Mouse (Mus musculus) gastrocnemius, postnatal 36 days (tissue): ENCODE results near the gene Inpp5a. TPM values are rescaled to one million over a fixed set of nuclear protein-coding genes. Genes with fewer than 3 reads are reported as not detected.

Experiments
- DNase-seq, 2 experiments: peaks; one replicate each; pipeline ENCODE4 v3.0.0; 2022
- intact Hi-C: fragments of 180-260 bp; cut with DNase I; formaldehyde crosslinking; loops from one replicate; pipeline ENCODE4 v1.15.1; 2025
- total RNA-seq, 2 experiments: library from RNA; stranded (reverse); gene quantifications; 2 replicates each; pipeline ENCODE4 v1.2.3; 2021

The Inpp5a gene
- total RNA-seq, 2 experiments from 2014 or later = 61.3 to 72.5 TPM

DNA sequence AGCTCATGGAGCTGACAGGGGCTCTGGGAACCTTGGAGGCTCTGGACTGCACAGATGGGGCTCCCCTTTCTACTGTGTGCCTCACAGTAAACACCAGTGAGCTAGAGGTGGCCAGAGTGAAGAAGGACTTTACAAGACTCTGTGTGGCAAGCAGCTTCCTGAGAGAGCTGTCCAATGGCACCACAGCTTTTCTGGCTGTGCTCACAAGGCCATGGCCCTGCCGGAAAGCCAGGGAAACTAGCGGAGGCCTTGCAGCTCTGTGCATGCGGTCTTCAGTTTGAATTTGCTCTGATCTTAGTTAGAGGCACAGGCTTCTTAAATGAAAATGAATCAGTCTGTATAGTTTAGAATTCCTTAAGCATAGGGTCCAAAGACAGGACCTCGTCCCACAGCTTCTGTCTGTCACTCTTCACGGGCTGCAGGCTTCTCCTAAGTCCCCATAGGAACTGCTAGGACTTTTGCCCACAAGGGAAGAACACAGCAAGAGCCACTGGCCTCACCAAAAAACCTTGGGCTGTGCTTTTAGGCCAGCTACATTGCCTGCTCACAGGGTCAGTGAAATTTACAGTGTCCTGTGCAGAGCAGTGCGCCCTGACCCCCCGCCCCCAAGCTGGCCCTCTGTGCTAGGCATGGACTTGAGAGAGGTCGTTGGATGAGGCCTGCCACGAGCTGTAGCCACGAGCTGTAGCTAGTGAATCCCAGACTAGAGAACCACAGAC, 78.4 kb downstream of the Inpp5a start:
- DNase-seq = no peak
- intact Hi-C loops = loop anchor here (10.0 kb wide), 1 partner anchor 53 kb away; no protein-coding TSS in a partner anchor

DNA sequence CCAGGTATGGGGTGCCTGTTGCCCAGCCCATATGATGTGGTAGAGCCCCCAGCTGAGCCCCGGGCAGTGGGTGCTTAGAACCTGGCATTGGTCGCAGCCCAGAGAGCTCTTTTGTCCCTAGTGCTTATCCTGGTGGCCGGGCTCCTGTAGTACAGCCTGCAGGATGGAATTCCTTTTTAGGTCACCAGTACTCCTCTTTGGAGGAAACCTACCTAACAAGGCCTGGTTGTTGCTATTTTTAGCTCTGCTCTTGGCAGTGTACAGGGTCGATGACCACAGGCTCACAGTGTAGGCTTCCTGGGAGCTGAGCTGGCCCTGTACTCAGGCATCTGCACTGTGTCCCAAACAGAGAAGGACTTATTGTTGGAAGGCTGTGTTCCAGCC, 79.0 kb downstream of the Inpp5a start:
- DNase-seq = peak in 1 of 2 experiments; percentile 12
- intact Hi-C loops = loop anchor here (10.0 kb wide), 1 partner anchor 53 kb away; no protein-coding TSS in a partner anchor

DNA sequence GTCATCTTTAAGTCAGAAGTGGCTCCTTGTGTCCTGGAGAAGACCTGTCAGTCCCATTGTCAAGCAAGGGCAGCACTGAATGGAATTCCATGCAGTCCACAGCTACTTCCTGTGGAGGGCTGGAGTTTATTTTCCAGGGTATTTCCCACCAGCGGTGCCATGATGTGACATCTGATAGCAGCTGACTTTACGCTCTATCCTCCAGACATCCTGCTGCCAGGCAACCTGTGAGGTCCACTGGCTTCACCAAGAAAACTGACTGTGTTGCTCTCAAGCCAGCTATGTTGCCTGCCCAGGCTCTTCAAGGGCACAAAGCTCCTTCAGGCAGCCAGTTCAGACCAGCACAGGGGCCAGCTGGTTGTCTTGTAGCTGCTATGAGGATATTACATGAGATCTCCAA, 79.5 kb downstream of the Inpp5a start:
- DNase-seq = no peak
- intact Hi-C loops = loop anchor here (10.0 kb wide), 1 partner anchor 54 kb away; no protein-coding TSS in a partner anchor

DNA sequence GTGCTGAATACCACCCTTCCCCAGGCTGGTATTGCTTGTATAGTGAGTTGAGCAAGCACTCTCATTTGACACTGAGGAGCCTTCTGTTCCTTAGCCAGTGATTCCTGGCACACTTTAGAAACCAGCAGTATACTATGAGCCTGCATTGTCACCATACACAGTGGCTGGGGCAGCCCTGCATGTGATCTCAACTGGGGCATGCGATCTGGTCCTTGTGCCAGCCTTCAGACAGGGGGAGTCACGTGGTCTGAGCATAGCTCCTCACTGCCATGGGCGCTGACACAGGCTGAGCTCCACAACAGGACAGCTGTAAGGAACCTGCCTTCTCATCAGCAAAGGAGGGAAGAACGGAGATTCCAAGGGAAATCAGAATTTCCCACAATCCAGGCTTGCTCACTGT, 80.5 kb downstream of the Inpp5a start:
- DNase-seq = no peak
- intact Hi-C loops = loop anchor here (10.0 kb wide), 1 partner anchor 55 kb away; no protein-coding TSS in a partner anchor

DNA sequence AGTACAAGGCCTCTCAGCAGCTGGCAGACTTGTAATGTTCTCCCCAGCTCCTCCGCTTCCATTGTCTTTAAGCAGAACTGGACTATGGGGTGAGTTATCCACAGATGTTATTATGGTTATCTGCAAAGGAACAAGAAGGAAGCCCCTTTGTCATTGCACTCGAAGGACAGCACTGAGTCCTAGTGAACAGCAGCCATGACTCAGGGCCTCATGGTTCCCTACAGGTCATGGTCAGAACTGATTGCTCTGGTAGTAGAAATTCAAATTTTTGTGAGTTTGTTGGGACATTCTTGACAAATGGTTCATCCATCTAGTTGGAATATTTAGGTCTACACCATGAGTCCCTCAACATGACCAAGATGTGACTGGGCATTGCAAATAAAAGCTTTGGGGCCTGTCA, 81.6 kb downstream of the Inpp5a start:
- intact Hi-C loops = loop anchor here (5.0 kb wide), 1 partner anchor 78 kb away; no protein-coding TSS in a partner anchor
- DNase-seq = no peak

DNA sequence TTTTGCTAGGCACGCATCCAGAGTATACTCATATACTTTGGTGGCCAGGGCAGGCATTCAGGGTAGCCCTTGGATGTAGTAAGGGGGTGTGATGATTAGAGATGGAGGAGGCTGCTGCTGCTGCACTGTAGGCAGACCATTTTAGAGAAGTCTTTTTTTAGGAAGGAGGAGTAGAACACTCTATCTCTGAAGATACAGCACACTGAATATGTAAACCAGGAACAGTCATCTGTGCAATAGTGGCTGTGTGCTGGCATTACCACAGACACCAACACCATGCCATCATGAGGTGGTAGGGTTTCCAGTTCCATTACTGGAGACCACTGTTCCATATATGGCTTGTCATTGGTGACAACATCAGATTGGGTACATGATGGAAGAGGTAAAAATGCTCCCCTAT, 83.1 kb downstream of the Inpp5a start:
- intact Hi-C loops = loop anchor here (2.0 to 5.0 kb wide), 2 partner anchors 80 to 239 kb away; no protein-coding TSS in a partner anchor
- DNase-seq = no peak

DNA sequence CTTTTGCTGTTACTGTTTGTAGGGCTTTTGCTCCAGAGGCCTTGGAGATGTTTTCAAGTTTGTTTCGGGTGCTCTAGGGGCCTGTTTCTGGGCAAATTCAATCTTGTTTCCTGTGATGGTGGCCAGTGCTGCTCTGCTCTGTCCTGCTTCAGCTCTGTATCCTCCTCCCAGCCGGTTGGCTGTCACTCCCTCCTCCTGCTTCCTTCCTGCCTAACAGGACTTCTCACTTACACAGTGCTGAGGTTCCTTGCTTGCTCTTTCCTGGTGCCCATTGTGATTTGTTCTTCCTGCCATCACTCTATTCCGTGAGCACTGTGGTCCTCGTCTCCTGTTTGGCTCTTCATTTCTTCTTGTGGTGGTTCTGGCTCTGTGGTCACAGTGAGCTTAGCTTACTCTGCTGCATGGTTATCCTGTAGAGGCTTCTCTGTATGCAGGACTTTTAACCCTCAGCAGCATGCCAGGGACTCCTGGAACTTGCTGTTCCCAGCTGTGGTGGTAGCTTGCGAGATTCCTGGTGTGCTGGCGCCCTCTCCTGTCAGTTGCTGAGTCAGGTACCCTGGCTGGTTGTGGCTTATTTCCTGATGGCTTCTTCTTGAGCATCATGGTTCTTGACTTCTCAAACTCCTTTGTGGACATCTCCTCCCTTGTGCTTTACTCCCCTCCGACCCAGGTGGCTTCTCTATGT, 84.1 kb downstream of the Inpp5a start:
- DNase-seq = peak; percentile 80 to 82
- intact Hi-C loops = loop anchor here (1.0 to 5.0 kb wide), 3 partner anchors 81 to 240 kb away; no protein-coding TSS in a partner anchor

DNA sequence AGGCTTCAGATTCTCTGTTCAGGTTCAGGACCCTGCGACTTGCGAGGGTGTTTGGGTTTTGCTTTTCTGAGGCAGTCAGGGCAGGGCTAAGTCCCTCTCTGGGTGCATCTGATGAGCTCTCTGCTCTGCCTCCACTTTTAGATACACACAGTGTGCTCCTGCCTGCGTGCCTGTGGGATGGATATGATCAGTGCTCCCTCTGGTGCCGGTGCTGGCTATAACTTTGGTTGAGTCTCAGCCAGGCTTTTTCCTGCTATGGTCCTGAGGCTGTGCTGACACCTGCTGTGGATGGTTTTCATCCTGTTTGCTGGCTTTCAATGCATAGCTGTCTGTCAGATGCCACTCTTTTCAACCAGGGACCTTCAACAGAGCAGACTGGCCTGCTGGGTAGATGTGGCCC, 87.0 kb downstream of the Inpp5a start:
- intact Hi-C loops = loop anchor here (5.0 kb wide), 1 partner anchor 39 kb away; no protein-coding TSS in a partner anchor
- DNase-seq = no peak

DNA sequence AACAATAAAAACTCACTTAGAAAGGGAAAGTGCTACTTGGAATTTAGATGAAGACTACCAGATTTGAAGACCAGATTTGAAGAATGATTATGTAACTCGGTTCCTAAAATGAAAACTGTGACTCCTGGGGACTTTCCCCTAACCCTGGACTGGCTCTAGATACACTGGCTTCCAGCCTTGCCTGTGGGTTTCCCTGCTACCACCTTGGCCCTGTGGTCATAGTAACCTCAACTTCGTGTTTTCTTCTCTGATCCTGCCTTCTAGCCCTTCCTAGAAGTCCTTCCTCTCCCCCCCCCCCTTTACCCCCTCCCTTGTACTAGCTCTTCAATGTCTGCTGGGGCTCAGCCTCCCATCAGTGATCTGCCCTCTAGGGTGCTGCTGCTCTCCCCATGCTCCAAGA, 87.8 kb downstream of the Inpp5a start:
- DNase-seq = no peak
- intact Hi-C loops = loop anchor here (5.0 kb wide), 1 partner anchor 39 kb away; no protein-coding TSS in a partner anchor

DNA sequence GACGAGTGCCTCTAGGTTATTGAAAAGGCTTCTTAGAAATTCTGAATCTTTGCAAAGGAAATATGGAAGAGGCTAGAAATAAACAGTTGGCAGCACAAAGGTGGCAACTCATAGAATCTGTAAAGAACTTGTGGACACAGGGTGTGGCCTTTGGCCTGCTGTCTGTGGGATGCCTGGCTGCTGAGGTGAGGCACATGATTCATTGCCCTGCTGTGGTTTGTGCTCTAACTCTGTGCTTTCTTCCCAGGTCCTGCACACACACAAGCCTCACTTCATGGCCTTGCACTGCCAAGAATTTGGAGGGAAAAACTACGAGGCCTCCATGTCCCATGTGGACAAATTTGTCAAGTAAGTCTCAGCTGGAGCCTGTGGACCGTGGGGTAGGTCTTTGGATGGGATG, 88.8 kb downstream of the Inpp5a start:
- intact Hi-C loops = loop anchor here (5.0 kb wide), 1 partner anchor 40 kb away; no protein-coding TSS in a partner anchor
- DNase-seq = no peak

DNA sequence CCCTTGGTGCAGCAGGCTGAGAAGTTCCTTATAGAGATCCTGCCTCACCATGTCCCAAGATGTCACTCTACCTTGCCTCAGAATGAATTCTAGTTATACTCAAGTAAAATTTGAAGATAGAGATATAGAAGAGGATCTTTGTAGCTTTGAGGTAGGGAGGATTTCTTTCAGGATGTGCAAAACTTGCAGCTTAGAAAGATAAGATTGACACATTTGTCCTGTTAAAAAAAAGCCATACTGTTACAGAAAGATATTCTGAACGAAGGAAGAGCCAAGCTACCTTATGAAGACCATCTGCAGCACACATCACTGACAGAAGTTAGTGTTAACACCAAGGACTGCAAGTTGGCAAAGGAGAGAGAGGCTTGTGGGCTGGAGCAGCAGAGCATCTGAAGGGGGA, 90.2 kb downstream of the Inpp5a start:
- intact Hi-C loops = loop anchor here (5.0 kb wide), 1 partner anchor 42 kb away; no protein-coding TSS in a partner anchor
- DNase-seq = no peak

DNA sequence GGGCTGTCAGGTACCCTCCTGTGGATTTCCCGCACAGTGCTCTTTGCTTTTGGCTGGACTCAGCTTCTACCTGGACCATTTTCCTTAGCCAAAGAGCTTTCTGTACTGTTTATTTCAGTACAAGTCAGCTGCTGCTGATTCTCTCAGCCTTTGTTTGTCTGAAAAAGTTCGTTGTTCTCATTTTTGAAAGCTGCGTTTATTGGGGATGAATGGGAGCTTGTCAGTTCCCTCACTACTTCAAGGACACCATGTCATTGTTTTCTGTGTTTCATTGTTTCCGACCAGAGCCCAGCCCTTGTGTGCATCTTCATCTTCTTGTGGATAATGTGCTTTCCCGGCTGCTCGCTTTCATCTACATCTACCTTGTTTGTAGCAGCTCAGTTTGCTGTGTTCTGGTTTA, 90.7 kb downstream of the Inpp5a start:
- DNase-seq = no peak
- intact Hi-C loops = loop anchor here (5.0 kb wide), 2 partner anchors 42 to 208 kb away; no protein-coding TSS in a partner anchor

DNA sequence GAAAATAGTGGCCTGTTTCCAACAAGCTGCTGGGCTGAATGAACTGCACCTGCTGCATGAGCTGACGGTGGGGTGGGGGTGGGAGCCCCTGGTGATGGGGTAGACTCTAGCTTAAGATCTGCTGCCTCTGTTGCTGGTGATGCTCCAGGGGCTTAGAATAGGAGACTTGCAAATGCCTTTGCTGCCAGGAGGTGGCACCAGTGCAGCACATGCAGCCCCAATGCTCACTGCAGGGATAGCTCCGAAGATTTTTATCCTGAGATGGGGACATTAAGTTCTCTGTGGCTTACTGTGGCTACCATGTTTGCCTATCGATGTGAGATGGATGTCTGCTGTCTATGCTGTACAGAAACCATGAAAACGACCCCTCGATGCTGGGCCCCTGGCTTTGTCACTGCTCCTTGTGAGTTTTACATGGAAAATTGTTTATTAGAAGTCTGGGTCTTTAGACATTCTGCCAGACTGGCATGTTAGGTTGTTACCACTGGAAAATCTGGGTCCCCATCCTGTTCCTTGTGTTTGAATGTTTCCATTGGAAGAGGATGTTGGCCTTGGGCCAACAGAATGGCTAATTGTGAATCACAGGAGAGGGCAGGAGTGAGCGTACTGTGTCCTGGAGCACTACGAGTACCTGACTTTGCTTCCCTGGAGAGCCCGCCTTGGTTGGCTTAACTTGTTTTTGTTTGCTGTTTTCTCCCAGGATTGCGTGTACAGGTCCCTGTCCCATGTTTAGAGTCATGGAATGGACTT, 95.5 kb downstream of the Inpp5a start:
- intact Hi-C loops = loop anchor here (5.0 kb wide), 1 partner anchor 203 kb away; no protein-coding TSS in a partner anchor
- DNase-seq = peak; percentile 23 to 33

DNA sequence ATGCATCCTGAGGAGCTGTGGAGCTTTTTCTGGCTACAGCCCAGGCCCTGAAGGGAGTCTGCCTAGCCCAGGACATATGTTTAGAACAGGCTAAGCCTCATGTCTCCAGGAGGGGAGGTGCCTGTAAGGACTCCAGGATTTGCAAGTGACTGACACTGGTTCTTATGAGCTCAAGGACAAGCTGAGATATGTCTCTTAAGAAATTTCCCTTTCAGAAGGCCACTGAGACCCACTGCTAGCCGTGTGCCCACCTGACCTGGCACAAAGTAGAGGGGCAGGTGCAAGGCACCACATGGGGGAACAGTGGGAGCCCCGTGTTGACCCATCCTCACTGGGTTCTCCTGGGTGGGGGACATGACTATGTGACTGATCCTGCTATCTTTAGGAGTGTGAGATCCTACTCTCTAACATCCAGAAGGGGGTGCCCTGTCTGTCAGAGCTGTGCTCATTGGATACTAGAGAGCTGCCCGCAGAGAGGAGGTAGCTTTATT, 100.9 kb downstream of the Inpp5a start:
- intact Hi-C loops = no loop called here
- no peak for DNase-seq

DNA sequence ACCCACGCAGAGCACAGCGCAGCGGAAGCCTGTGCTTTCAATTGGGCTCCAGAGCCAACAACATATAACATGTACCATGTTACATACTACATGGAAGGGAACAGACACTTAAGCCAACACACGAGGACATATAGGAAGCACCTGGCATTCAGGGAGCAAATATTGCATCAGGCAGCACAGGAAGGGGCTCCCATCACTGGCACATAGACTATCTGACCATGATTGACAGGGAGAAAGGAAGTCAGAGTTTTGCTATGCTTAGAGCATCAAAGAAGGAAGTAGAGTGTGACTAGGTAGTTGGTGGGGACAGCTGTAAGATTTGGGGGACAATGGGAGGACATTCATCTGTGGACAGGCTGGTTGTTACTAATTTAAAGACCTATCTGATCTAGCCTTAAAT, 103.4 kb downstream of the Inpp5a start:
- intact Hi-C loops = no loop called here

DNA sequence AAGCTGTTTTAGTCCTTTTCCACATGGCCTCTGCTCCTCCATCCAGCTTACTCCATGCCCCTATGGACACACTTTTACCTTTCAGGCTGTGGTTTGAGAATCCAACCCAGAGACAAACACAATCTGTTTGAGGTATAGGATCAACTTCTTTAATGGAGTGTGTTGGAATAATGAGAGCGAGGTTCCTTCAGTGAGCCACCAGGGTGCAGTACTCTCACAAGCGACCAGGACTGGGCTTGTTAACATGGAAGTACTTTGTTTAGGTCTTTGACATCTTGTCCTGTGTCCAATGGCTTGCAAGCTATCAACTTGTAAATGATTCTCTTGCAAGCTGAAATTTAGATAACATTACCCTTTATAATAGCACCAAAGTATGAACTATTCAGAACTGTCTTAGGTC, 104.0 kb downstream of the Inpp5a start:
- DNase-seq = no peak
- intact Hi-C loops = no loop called here

More for the DNA sequence above, 103.4 kb downstream of the Inpp5a start:
- DNase-seq = no peak

DNA sequence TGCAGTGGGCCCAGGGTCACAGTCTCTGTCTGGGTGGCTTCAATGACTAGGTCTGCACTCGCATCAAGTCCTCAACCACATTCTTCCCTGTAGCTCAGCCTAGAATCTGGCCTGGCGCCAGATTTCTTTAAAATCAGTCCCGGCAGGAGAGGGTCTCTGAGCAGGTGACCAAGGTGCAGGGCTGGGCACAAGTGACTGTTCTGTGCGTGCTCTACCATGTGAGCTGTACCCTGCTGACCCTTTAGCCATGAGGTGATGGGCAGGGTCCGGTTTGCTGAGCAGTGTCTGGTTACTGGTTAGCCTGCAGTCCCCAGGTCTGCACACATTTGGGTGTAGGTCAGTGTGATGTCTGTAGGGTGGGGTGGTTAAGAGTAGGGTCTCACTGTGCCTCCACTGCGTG, 106.9 kb downstream of the Inpp5a start:
- intact Hi-C loops = no loop called here

DNA sequence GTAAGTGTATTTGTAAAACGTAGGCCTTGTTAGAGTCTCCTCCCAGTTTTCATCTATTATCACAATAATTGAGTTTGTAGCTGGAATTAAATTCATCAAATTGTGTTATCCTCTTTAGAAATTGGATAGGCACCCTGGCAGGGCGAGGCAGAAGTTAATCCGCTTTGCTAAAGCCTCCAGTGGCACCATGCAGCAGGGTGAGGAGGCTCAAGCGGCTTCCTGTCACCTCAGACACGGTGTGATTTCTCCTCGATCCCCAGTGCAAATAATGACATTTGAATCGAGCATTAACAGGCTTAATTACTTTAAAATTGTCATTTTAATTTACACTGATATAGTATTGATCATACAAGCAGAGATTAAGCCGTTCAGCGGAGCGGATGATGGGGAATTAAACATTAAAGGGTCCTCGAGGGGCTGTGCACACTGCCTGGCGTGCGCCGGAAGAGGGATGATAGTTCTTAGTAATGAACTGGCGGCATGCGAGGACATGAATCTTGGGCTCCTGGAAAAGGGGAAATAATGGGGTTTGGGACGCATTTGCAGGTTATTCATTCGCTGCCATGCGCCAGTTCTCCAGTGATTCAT, 109.2 kb downstream of the Inpp5a start:
- intact Hi-C loops = no loop called here
- DNase-seq = no peak

More for the DNA sequence above, 106.9 kb downstream of the Inpp5a start:
- DNase-seq = no peak

DNA sequence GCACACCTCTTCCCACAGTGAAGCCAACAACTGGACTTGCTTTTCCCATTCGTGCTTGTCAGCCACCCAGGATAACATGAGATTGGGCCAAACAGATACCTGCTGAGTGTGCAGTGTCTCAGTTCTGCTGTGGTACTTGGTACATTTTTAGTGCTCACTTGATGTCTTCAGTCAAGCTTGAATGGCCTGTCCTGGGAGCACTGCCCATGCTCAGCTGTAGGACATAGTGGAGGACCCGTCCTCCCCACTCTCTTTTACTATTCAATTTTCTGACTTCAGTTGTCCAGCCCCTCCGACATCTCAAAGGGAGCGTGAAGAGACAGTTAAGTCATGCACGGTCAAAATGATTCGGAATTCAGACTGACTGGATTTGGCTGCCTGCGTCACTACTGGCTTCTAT, 115.2 kb downstream of the Inpp5a start:
- DNase-seq = no peak
- intact Hi-C loops = no loop called here
